ENCODE assay signal across 20 mouse cellular contexts in the genomic region with DNA sequence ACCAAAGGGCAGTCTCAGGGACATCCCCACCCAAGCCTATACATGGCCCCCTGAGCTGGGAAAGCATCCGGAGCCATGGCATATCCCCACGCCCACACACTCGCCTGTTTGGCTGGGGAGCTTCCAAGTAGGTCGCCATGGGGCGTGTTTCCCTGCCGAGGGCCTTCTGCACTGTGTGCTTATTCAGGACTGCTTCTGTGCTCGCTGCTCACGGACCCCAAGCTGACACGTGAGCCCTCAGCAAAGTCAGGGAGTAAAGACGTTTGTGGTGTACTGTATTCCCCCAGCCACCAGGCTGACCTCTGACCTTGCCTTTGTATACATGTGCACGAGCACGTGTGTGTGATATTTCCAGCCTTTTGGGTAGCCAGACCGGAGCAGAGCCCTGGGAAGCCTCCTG. TPM values are rescaled to one million over a fixed set of nuclear protein-coding genes. Genes with fewer than 3 reads are reported as not detected.
DNase-seq lines count a peak whose midpoint lies in the region; ATAC-seq lines count a peak whose summit lies in the region.
"Had no signal": no experiment of that assay in that cellular context is flagged by ENCODE, and none has a peak within 500 bp of the region (broad histone marks: within the 10 kb centered on the region; RNA-seq: fewer than 3 reads in every experiment).

No protein-coding gene starts in this region.

- no peak overlapping the region for H3K27ac ChIP-seq in kidney, embryonic 14.5 days (ENCODE audit: low read depth, low read length)
- H3K27ac ChIP-seq: embryonic facial prominence, embryonic 12.5 days; heart, embryonic 15.5 days; hindbrain, embryonic 14.5 days; liver, embryonic 12.5 days; neural tube, embryonic 15.5 days had no signal

- 0 out of 2 replicates have a peak, but pooled peaks cover 4% of the 10 kb centered on the region for H3K4me1 ChIP-seq in kidney, embryonic 14.5 days (ENCODE audit: control insufficient read depth, insufficient read depth, low read length)

- WGBS in kidney, embryonic 14.5 days = 38% methylated on average over 13 of the region's 13 CpGs

- no peak overlapping the region for H3K4me2 ChIP-seq in kidney, embryonic 14.5 days (replicated peaks; ENCODE audit: low read depth, low read length)
- H3K4me2 ChIP-seq: embryonic facial prominence, embryonic 12.5 days; heart, embryonic 15.5 days; hindbrain, embryonic 14.5 days; liver, embryonic 12.5 days; neural tube, embryonic 15.5 days had no signal

- no peak for DNase-seq in cerebellum, postnatal 4 days (ENCODE audit: low spot score in 2 of 2)
- no peak for DNase-seq in kidney, postnatal 36 days
- DNase-seq in Muller cell, postnatal 12 days (ENCODE audit: inconsistent ontology term) = peak; percentile 60
- peak; percentile 88 for DNase-seq in cerebellum, adult 9-11 months
- DNase-seq in adrenal gland, postnatal 14 days = no peak
- DNase-seq in lung, postnatal 4 days = no peak
- DNase-seq: adrenal gland, postnatal 25 days; kidney, adult 11 months; kidney, postnatal 4 days; layer of hippocampus, postnatal 36 days; lung, postnatal 14 days; thymus, adult 2 months had no signal

- H3K9me3 ChIP-seq in kidney, embryonic 14.5 days (ENCODE audit: control insufficient read depth, low read length) = no peaks in the 10 kb centered on the region
- H3K9me3 ChIP-seq: heart, embryonic 15.5 days; liver, embryonic 12.5 days; neural tube, embryonic 15.5 days had no signal

- H3K4me3 ChIP-seq in kidney, embryonic 14.5 days (ENCODE audit: low read length) = no peak overlapping the region
- H3K4me3 ChIP-seq: embryonic facial prominence, embryonic 12.5 days; heart, embryonic 15.5 days; liver, embryonic 12.5 days; neural tube, embryonic 15.5 days had no signal

- peaks cover 2% of the 10 kb centered on the region; the same call in 1 of the 2 replicates for H3K36me3 ChIP-seq in kidney, embryonic 14.5 days (ENCODE audit: control insufficient read depth, insufficient read depth, low read length)
- H3K36me3 ChIP-seq: heart, embryonic 15.5 days had no signal

- H3K9ac ChIP-seq in kidney, embryonic 14.5 days (ENCODE audit: low read depth, low read length) = peak overlapping the region; percentile 8; the same call in 1 of the 2 replicates
- H3K9ac ChIP-seq: embryonic facial prominence, embryonic 12.5 days; heart, embryonic 15.5 days; hindbrain, embryonic 14.5 days; liver, embryonic 12.5 days; neural tube, embryonic 15.5 days had no signal

- ATAC-seq in cerebellum, adult (ENCODE audit: insufficient number of reproducible peaks, low FRiP score, low TSS enrichment) = peak; percentile 34
- ATAC-seq in kidney, embryonic 14.5 days (ENCODE audit: low FRiP score, low TSS enrichment) = no peak
- ATAC-seq: liver, embryonic 12.5 days had no signal

- H3K27me3 ChIP-seq in kidney, embryonic 14.5 days (ENCODE audit: control insufficient read depth, insufficient read depth, low read length) = no peaks in the 10 kb centered on the region
- H3K27me3 ChIP-seq: liver, embryonic 12.5 days had no signal

RNA-seq across cellular contexts. Expression of gene Nat9, which starts 24.5 kb away (rescaled TPM):
- 18.2 and 18.4 TPM in 2 replicates for polyA plus RNA-seq in kidney, embryonic 14.5 days (2014; fragmentation: Nextera tagmentation; extraction: Ambion mirVana)
- 26.4 and 30.6 TPM in 2 replicates for total RNA-seq in adrenal gland, postnatal 14 days (2021)

RNA-seq across cellular contexts. Expression of gene Tmem104, which starts 24.8 kb away (rescaled TPM):
- 6.3 and 10.3 TPM in 2 replicates for polyA plus RNA-seq in kidney, embryonic 14.5 days (2014; fragmentation: Nextera tagmentation; extraction: Ambion mirVana)
- total RNA-seq in adrenal gland, postnatal 14 days (2021) = 9.0 and 15.7 TPM in 2 replicates

RNA-seq across cellular contexts. Expression of gene Slc9a3r1, which starts 49.0 kb away (rescaled TPM):
- 81.5 and 110 TPM in 2 replicates for polyA plus RNA-seq in kidney, embryonic 14.5 days (2014; fragmentation: Nextera tagmentation; extraction: Ambion mirVana)
- total RNA-seq in adrenal gland, postnatal 14 days (2021) = 23.0 and 24.3 TPM in 2 replicates

RNA-seq across cellular contexts. Expression of gene Grin2c, which starts 54.9 kb away (rescaled TPM):
- not detected in 2 replicates for polyA plus RNA-seq in kidney, embryonic 14.5 days (2014; fragmentation: Nextera tagmentation; extraction: Ambion mirVana)
- 0.90 and 0.96 TPM in 2 replicates for total RNA-seq in adrenal gland, postnatal 14 days (2021)
- polyA plus RNA-seq: gonadal fat pad, adult 2 months had no signal

Comparison
In these comparisons a context has a peak if more than half of its experiments do, and no peak if none do; other contexts are left out.
1. DNase-seq: peak in Muller cell, postnatal 12 days (single experiment) and cerebellum, adult 9-11 months (single experiment); none in cerebellum, postnatal 4 days (0 of 2), kidney, postnatal 36 days (0 of 2), adrenal gland, postnatal 14 days (single experiment) and lung, postnatal 4 days (0 of 2).